ENCODE assay signal across 12 mouse cellular contexts in genomic region chr2:124522426-124522825, GRCm38 (mm10).
A peak's percentile ranks its signal among the peaks of the same experiment; 100 is the strongest.
DNase-seq lines count a peak whose midpoint lies in the region; ATAC-seq lines count a peak whose summit lies in the region.
"Had no signal": no experiment of that assay in that cellular context is flagged by ENCODE, and none has a peak within 500 bp of the region (broad histone marks: within the 10 kb centered on the region; RNA-seq: fewer than 3 reads in every experiment).

No protein-coding gene starts in this region.

- H3K9ac ChIP-seq in midbrain, embryonic 14.5 days (replicated peaks; ENCODE audit: low read length): no peak overlapping the region
- H3K9ac ChIP-seq: limb, embryonic 15.5 days; midbrain, embryonic 12.5 days; neural tube, embryonic 15.5 days had no signal

- H3K9me3 ChIP-seq in midbrain, embryonic 14.5 days (ENCODE audit: control insufficient read depth, low read length): no peaks in the 10 kb centered on the region
- no peaks in the 10 kb centered on the region for H3K9me3 ChIP-seq in midbrain, embryonic 10.5 days (replicated peaks)
- H3K9me3 ChIP-seq: limb, embryonic 15.5 days; midbrain, embryonic 12.5 days; neural tube, embryonic 15.5 days had no signal

- WGBS in midbrain, embryonic 14.5 days: 82% methylated on average over 3 of the region's 3 CpGs
- whole genome bisulfite sequencing in midbrain, embryonic 10.5 days: 82% methylated on average over 3 of the region's 3 CpGs

- H3K27ac ChIP-seq in midbrain, embryonic 14.5 days (replicated peaks; ENCODE audit: low read depth, low read length): no peak overlapping the region
- H3K27ac ChIP-seq in midbrain, embryonic 10.5 days (replicated peaks): no peak overlapping the region
- H3K27ac ChIP-seq: limb, embryonic 15.5 days; midbrain, embryonic 12.5 days; neural tube, embryonic 15.5 days had no signal

- no peaks in the 10 kb centered on the region for H3K36me3 ChIP-seq in midbrain, embryonic 14.5 days (ENCODE audit: control insufficient read depth, insufficient read depth, low read length)
- H3K36me3 ChIP-seq in midbrain, embryonic 10.5 days: no peaks in the 10 kb centered on the region
- H3K36me3 ChIP-seq: limb, embryonic 15.5 days; midbrain, embryonic 12.5 days; neural tube, embryonic 15.5 days had no signal

- ATAC-seq in midbrain, embryonic 14.5 days (ENCODE audit: low FRiP score, low TSS enrichment): no peak
- ATAC-seq: inflammation-experienced regulatory T-cells, adult 6 months had no signal

- H3K4me2 ChIP-seq in midbrain, embryonic 14.5 days (ENCODE audit: low read length): no peak overlapping the region
- H3K4me2 ChIP-seq: limb, embryonic 15.5 days; midbrain, embryonic 12.5 days; neural tube, embryonic 15.5 days had no signal

- no peaks in the 10 kb centered on the region for H3K27me3 ChIP-seq in midbrain, embryonic 14.5 days (ENCODE audit: control insufficient read depth, insufficient read depth, low read length)
- H3K27me3 ChIP-seq in midbrain, embryonic 10.5 days (ENCODE audit: low read depth, poor library complexity, severe bottlenecking): peaks cover 42% of the 10 kb centered on the region
- H3K27me3 ChIP-seq: limb, embryonic 15.5 days; neural tube, embryonic 15.5 days had no signal

- no peak overlapping the region for H3K4me3 ChIP-seq in midbrain, embryonic 14.5 days (replicated peaks; ENCODE audit: low read depth, low read length)
- H3K4me3 ChIP-seq in midbrain, embryonic 10.5 days: no peak overlapping the region
- H3K4me3 ChIP-seq: limb, embryonic 15.5 days; midbrain, embryonic 12.5 days; neural tube, embryonic 15.5 days had no signal

- no peaks in the 10 kb centered on the region for H3K4me1 ChIP-seq in midbrain, embryonic 14.5 days (ENCODE audit: control insufficient read depth, insufficient read depth, low read length)
- no peaks in the 10 kb centered on the region for H3K4me1 ChIP-seq in midbrain, embryonic 10.5 days
- H3K4me1 ChIP-seq: limb, embryonic 15.5 days; midbrain, embryonic 12.5 days; neural tube, embryonic 15.5 days had no signal

- peak; percentile 27 to 29 for DNase-seq in cerebellum, postnatal 14 days
- no peak for DNase-seq in cerebellum, adult 9-11 months
- DNase-seq in midbrain, embryonic 14.5 days: peak; percentile 2
- no peak for DNase-seq in midbrain, embryonic 10.5 days (ENCODE audit: low spot score)
- DNase-seq in gastrocnemius, postnatal 25 days: peak; percentile 73
- DNase-seq in lung, postnatal 36 days: peak; percentile 34
- DNase-seq in Muller cell, postnatal 12 days (ENCODE audit: inconsistent ontology term): no peak
- no peak for DNase-seq in frontal cortex, postnatal 14 days (ENCODE audit: low spot score in 2 of 2)

Comparison
In these comparisons a context has a peak if more than half of its experiments do, and no peak if none do; other contexts are left out.
1. DNase-seq: peak in cerebellum, postnatal 14 days (2 of 2), midbrain, embryonic 14.5 days (single experiment), gastrocnemius, postnatal 25 days (single experiment) and lung, postnatal 36 days (single experiment); none in cerebellum, adult 9-11 months (single experiment), midbrain, embryonic 10.5 days (single experiment), Muller cell, postnatal 12 days (single experiment) and frontal cortex, postnatal 14 days (0 of 2).